ENCODE assay signal across 11 mouse cellular contexts in the genomic region with DNA sequence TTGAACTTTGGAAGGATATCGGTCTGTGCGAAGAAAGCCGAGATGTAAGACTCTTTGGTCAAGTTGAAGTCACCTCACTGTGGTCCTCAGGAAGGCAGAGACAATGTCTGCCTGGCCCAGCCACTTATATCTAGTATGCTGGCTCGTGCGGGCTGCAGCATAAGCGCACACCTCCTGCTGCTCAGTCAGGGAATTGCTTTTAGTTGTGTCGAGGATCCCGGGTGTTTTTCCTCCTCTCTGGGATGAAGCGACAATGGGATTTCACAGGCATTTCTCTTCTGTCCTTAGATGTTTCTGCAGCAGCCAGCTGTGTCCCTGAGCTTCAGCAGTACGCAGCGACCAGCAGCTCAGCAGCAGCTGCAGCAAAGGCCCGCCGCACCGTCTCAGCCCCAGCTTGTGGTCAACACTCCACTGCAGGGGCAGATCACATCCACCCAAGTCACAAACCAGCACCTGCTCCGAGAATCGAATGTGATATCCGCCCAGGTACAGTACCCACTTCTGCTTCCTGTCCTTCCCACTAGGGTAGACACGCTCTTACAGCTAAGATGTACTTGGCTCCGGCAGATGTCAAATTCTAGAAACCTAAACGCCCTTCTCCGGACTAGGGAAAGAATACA. TPM values are rescaled to one million over a fixed set of nuclear protein-coding genes. Genes with fewer than 3 reads are reported as not detected.
A peak's percentile ranks its signal among the peaks of the same experiment; 100 is the strongest.
DNase-seq lines count a peak whose midpoint lies in the region; ATAC-seq and TF ChIP-seq lines count a peak whose summit lies in the region.
"Had no signal": no experiment of that assay in that cellular context is flagged by ENCODE, and none has a peak within 500 bp of the region (broad histone marks: within the 10 kb centered on the region; RNA-seq: fewer than 3 reads in every experiment).

No protein-coding gene starts in this region.

- no peak overlapping the region for H3K27ac ChIP-seq in hindbrain, postnatal 0 days
- H3K27ac ChIP-seq in hindbrain, embryonic 16.5 days (ENCODE audit: low read depth, low read length) = no peak overlapping the region
- H3K27ac ChIP-seq in testis, adult 2 months (ENCODE audit: control insufficient read depth, insufficient read depth, low read depth, low read length) = no peak overlapping the region
- no peak overlapping the region for H3K27ac ChIP-seq in embryonic fibroblast, embryonic 13.5 days (ENCODE audit: insufficient read depth, low read length)
- H3K27ac ChIP-seq: intestine, embryonic 15.5 days had no signal

- no peaks in the 10 kb centered on the region for H3K36me3 ChIP-seq in hindbrain, postnatal 0 days (ENCODE audit: insufficient read depth, low read length)
- no peaks in the 10 kb centered on the region for H3K36me3 ChIP-seq in hindbrain, embryonic 16.5 days (ENCODE audit: control insufficient read depth, insufficient read depth, low read length)
- no peaks in the 10 kb centered on the region for H3K36me3 ChIP-seq in testis, adult 2 months (ENCODE audit: control insufficient read depth, insufficient read depth, low read length)
- H3K36me3 ChIP-seq: intestine, embryonic 15.5 days had no signal

- no peak overlapping the region for H3K4me3 ChIP-seq in hindbrain, postnatal 0 days (ENCODE audit: low read length)
- H3K4me3 ChIP-seq in hindbrain, embryonic 16.5 days (ENCODE audit: low read length) = no peak overlapping the region
- no peak overlapping the region for H3K4me3 ChIP-seq in testis, adult 2 months (ENCODE audit: control insufficient read depth, low read depth, low read length)
- H3K4me3 ChIP-seq in embryonic fibroblast, embryonic 13.5 days (ENCODE audit: insufficient read depth, low read length) = no peak overlapping the region
- H3K4me3 ChIP-seq in lung, adult 2 months (replicated peaks; ENCODE audit: extremely low read depth, low read depth, low read length) = no peak overlapping the region
- H3K4me3 ChIP-seq: intestine, embryonic 15.5 days had no signal

- H3K27me3 ChIP-seq in hindbrain, postnatal 0 days (ENCODE audit: insufficient read depth, low read length) = no peaks in the 10 kb centered on the region
- no peaks in the 10 kb centered on the region for H3K27me3 ChIP-seq in hindbrain, embryonic 16.5 days (replicated peaks; ENCODE audit: control insufficient read depth, insufficient read depth, low read length)
- no peaks in the 10 kb centered on the region for H3K27me3 ChIP-seq in testis, adult 2 months (ENCODE audit: control insufficient read depth, insufficient read depth, low read length)
- H3K27me3 ChIP-seq: intestine, embryonic 15.5 days; Patski had no signal

- peak; percentile 56 for DNase-seq in hindbrain, postnatal 0 days (ENCODE audit: low spot score)
- DNase-seq in testis, postnatal 14 days (ENCODE audit: low spot score) = no peak
- DNase-seq in thymus, postnatal 36 days = peak; percentile 32 to 61
- DNase-seq in spleen, adult 18-20 months = no peak
- DNase-seq in lung, adult 2 months = no peak
- DNase-seq: heart, adult 18-20 months had no signal

- peak; percentile 68 for TF ChIP-seq CTCF in hindbrain, postnatal 0 days (IDR thresholded peaks at IDR 0.05; ENCODE audit: low read depth)
- peak; percentile 19; the same call in 1 of the 2 replicates for TF ChIP-seq CTCF in testis, adult 2 months (IDR thresholded peaks at IDR 0.05; ENCODE audit: control insufficient read depth, insufficient read depth, insufficient replicate concordance, low read depth, low read length)
- TF ChIP-seq CTCF in embryonic fibroblast, embryonic 13.5 days (IDR thresholded peaks at IDR 0.05; ENCODE audit: borderline replicate concordance, insufficient read depth, low read length) = peak; percentile 41; the same call in 1 of the 2 replicates
- TF ChIP-seq CTCF in lung, adult 2 months (IDR thresholded peaks at IDR 0.05; ENCODE audit: insufficient read depth, low read length) = no peak

- H3K4me1 ChIP-seq in hindbrain, postnatal 0 days (ENCODE audit: insufficient read depth, low read length) = no peaks in the 10 kb centered on the region
- H3K4me1 ChIP-seq in hindbrain, embryonic 16.5 days (ENCODE audit: control insufficient read depth, insufficient read depth, low read depth, low read length) = no peaks in the 10 kb centered on the region
- peaks cover 4% of the 10 kb centered on the region for H3K4me1 ChIP-seq in testis, adult 2 months (ENCODE audit: control insufficient read depth, insufficient read depth, low read length)
- 0 out of 2 replicates have a peak, but pooled peaks cover 4% of the 10 kb centered on the region for H3K4me1 ChIP-seq in embryonic fibroblast, embryonic 13.5 days (ENCODE audit: control insufficient read depth, insufficient read depth, low read length)
- H3K4me1 ChIP-seq in lung, adult 2 months (ENCODE audit: control insufficient read depth, insufficient read depth, low read length) = no peaks in the 10 kb centered on the region
- H3K4me1 ChIP-seq: intestine, embryonic 15.5 days had no signal

- TF ChIP-seq POLR2A in testis, adult 2 months (IDR thresholded peaks at IDR 0.05; ENCODE audit: control insufficient read depth, low read depth, low read length) = no peak
- no peak for TF ChIP-seq POLR2A in embryonic fibroblast, embryonic 13.5 days (IDR thresholded peaks at IDR 0.05; ENCODE audit: low read depth, low read length)
- no peak for TF ChIP-seq POLR2A in lung, adult 2 months (IDR thresholded peaks at IDR 0.05; ENCODE audit: borderline replicate concordance, extremely low read depth, low read depth, low read length)

- no peaks in the 10 kb centered on the region for H3K9me3 ChIP-seq in hindbrain, postnatal 0 days (ENCODE audit: low read length)
- H3K9me3 ChIP-seq in hindbrain, embryonic 16.5 days (ENCODE audit: control insufficient read depth, low read length) = no peaks in the 10 kb centered on the region
- H3K9me3 ChIP-seq: intestine, embryonic 15.5 days had no signal

- 63% methylated on average over 21 of the region's 21 CpGs for WGBS in hindbrain, postnatal 0 days
- 62% methylated on average over 21 of the region's 21 CpGs for WGBS in hindbrain, embryonic 16.5 days
- 63% methylated on average over 21 of the region's 21 CpGs for WGBS in lung, adult 2 months

- H3K4me2 ChIP-seq in hindbrain, postnatal 0 days (ENCODE audit: low read depth, low read length) = no peak overlapping the region
- H3K4me2 ChIP-seq in hindbrain, embryonic 16.5 days (ENCODE audit: low read length) = no peak overlapping the region
- H3K4me2 ChIP-seq: intestine, embryonic 15.5 days had no signal

- no peak for ATAC-seq in hindbrain, postnatal 0 days
- no peak for ATAC-seq in hindbrain, embryonic 16.5 days
- ATAC-seq: intestine, embryonic 15.5 days; Patski had no signal

- H3K9ac ChIP-seq in hindbrain, postnatal 0 days (replicated peaks; ENCODE audit: low read length) = no peak overlapping the region
- no peak overlapping the region for H3K9ac ChIP-seq in hindbrain, embryonic 16.5 days (ENCODE audit: low read depth, low read length)
- H3K9ac ChIP-seq: intestine, embryonic 15.5 days had no signal

RNA-seq across cellular contexts. Expression of a gene that starts 22.6 kb away (rescaled TPM):
- total RNA-seq in hindbrain, postnatal 0 days (2014; rRNA removed) = 207 and 299 TPM in 2 replicates
- polyA plus RNA-seq in hindbrain, postnatal 0 days (2015; fragmentation: Nextera tagmentation; extraction: Ambion mirVana) = 353 and 367 TPM in 2 replicates
- 257 and 276 TPM in 2 replicates for polyA plus RNA-seq in hindbrain, embryonic 16.5 days (2015; fragmentation: Nextera tagmentation; extraction: Ambion mirVana)
- polyA plus RNA-seq in testis, adult 2 months (2012; rRNA removed) = 252 and 253 TPM in 2 replicates
- polyA plus RNA-seq in embryonic fibroblast, embryonic 13.5 days (2011; ENCODE audit: insufficient read length, low read depth, missing spikeins) = 1,424 and 1,489 TPM in 2 replicates
- polyA plus RNA-seq in lung, adult 2 months (2012; rRNA removed) = 157 and 201 TPM in 2 replicates

Comparison
In these comparisons a context has a peak if more than half of its experiments do, and no peak if none do; other contexts are left out.
1. DNase-seq: peak in hindbrain, postnatal 0 days (single experiment) and thymus, postnatal 36 days (2 of 2); none in testis, postnatal 14 days (single experiment), spleen, adult 18-20 months (0 of 2) and lung, adult 2 months (single experiment).